Mouse (Mus musculus) myocyte (in vitro differentiated cells): ENCODE measurements at regions not wholly inside any gene's neighbourhood (a gene's known extent, or its start where the extent isn't known, plus 50 kb on each side); places are given as distances from the start of the nearest gene placed in this dataset.

Experiments used
- MAX ChIP-seq: IDR thresholded peaks from one replicate; pipeline ENCODE4 v1.6.1; 2011; ENCODE audit warnings: low read depth, mild to moderate bottlenecking, control low read depth
- MYOD1 ChIP-seq, 3 experiments: IDR thresholded peaks; one replicate each; pipeline ENCODE4 v1.6.1; 2011; ENCODE audit warnings: control low read depth in 2 of 3, low read depth in 2 of 3, mild to moderate bottlenecking in 2 of 3, moderate library complexity in 1 of 3; ENCODE audit not compliant: insufficient read length in 2 of 3, control insufficient read depth in 1 of 3
- POLR2A ChIP-seq: IDR thresholded peaks from one replicate; pipeline ENCODE4 v1.6.1; 2011; ENCODE audit warnings: low read depth, mild to moderate bottlenecking, control low read depth, moderate library complexity; ENCODE audit not compliant: insufficient read length
- TCF12 ChIP-seq: IDR thresholded peaks from one replicate; pipeline ENCODE4 v1.6.1; 2011; ENCODE audit warnings: mild to moderate bottlenecking, control low read depth; ENCODE audit not compliant: poor library complexity, insufficient read depth, severe bottlenecking

DNA sequence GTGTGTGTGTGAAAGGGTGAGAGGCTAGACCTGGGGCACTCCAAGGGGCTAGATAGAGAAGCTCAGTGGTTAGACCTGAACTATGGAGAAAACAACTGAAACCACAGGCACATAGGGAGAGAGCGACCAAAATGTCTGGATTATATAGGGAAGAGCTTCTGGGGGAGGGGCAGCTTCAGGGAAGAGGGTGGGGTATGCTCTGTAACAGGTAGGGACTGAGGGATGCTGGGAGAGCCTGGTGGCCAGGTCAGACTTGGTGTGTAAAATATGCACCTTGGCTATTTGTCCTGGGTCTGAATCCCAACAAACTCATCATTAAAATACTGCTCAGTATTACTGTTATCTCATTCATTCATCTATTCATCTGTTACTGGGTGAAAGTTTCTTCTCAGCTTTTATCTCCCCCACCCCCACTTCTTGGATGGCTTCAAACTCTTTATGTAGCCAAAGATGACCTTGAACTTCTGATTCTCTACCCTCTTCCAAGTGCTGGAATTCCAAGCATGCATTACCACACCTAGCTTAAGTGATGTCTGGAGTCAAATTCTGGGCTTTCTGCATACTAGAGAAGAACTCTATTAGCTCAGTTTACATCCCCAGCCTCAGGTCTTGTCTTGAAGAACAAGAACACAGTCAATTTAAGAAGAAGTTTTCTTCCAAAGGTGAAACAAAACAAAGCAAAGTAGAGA lies 94.5 kb downstream of the Fam43a start:
- TF ChIP-seq POLR2A (no peak), MAX (no peak), TCF12 (no peak), MYOD1 (IDR thresholded peaks at IDR 0.05; ENCODE audit: control insufficient read depth in 1 of 3, insufficient read length in 2 of 3, low read depth in 2 of 3) (no peak)
